ENCODE assay signal across 9 mouse cellular contexts in genomic region chr10:16994526-16994925, GRCm38 (mm10).
DNase-seq lines count a peak whose midpoint lies in the region; ATAC-seq lines count a peak whose summit lies in the region.
"Had no signal": no experiment of that assay in that cellular context is flagged by ENCODE, and none has a peak within 500 bp of the region (broad histone marks: within the 10 kb centered on the region; RNA-seq: fewer than 3 reads in every experiment).

No protein-coding gene starts in this region.

- no peaks in the 10 kb centered on the region for H3K9me3 ChIP-seq in heart, embryonic 15.5 days (replicated peaks)
- H3K9me3 ChIP-seq in limb, embryonic 10.5 days (replicated peaks), result no peaks in the 10 kb centered on the region
- H3K9me3 ChIP-seq in hindbrain, embryonic 13.5 days, result no peaks in the 10 kb centered on the region
- H3K9me3 ChIP-seq in intestine, embryonic 15.5 days, result no peaks in the 10 kb centered on the region
- H3K9me3 ChIP-seq: embryonic facial prominence, embryonic 15.5 days had no signal

- H3K36me3 ChIP-seq in heart, embryonic 15.5 days, result no peaks in the 10 kb centered on the region
- no peaks in the 10 kb centered on the region for H3K36me3 ChIP-seq in limb, embryonic 10.5 days
- H3K36me3 ChIP-seq in hindbrain, embryonic 13.5 days, result no peaks in the 10 kb centered on the region
- H3K36me3 ChIP-seq in intestine, embryonic 15.5 days, result no peaks in the 10 kb centered on the region
- H3K36me3 ChIP-seq: embryonic facial prominence, embryonic 15.5 days had no signal

- DNase-seq in adrenal gland, adult 2 months, result peak; percentile 50
- no peak for DNase-seq in adrenal gland, postnatal 4 days (ENCODE audit: low spot score in 2 of 2)
- no peak for DNase-seq in limb, embryonic 10.5 days (ENCODE audit: low spot score)

- 40% methylated on average over 6 of the region's 6 CpGs for WGBS in heart, embryonic 15.5 days
- 76% methylated on average over 6 of the region's 6 CpGs for WGBS in limb, embryonic 10.5 days
- 78% methylated on average over 6 of the region's 6 CpGs for WGBS in hindbrain, embryonic 13.5 days
- WGBS in intestine, embryonic 15.5 days, result 58% methylated on average over 6 of the region's 6 CpGs

- no peak overlapping the region for H3K9ac ChIP-seq in heart, embryonic 15.5 days
- H3K9ac ChIP-seq in hindbrain, embryonic 13.5 days, result no peak overlapping the region
- no peak overlapping the region for H3K9ac ChIP-seq in intestine, embryonic 15.5 days
- H3K9ac ChIP-seq: embryonic facial prominence, embryonic 15.5 days had no signal

- peak overlapping the region; percentile 2 for H3K4me2 ChIP-seq in heart, embryonic 15.5 days
- no peak overlapping the region for H3K4me2 ChIP-seq in hindbrain, embryonic 13.5 days
- H3K4me2 ChIP-seq in intestine, embryonic 15.5 days (replicated peaks), result no peak overlapping the region
- H3K4me2 ChIP-seq: embryonic facial prominence, embryonic 15.5 days had no signal

- H3K4me1 ChIP-seq in heart, embryonic 15.5 days (replicated peaks), result peaks cover 18% of the 10 kb centered on the region
- H3K4me1 ChIP-seq in limb, embryonic 10.5 days, result peaks cover 20% of the 10 kb centered on the region
- H3K4me1 ChIP-seq in hindbrain, embryonic 13.5 days (replicated peaks), result no peaks in the 10 kb centered on the region
- peaks cover 4% of the 10 kb centered on the region; the same call in 1 of the 2 replicates for H3K4me1 ChIP-seq in intestine, embryonic 15.5 days (replicated peaks)

- H3K27me3 ChIP-seq in heart, embryonic 15.5 days, result no peaks in the 10 kb centered on the region
- no peaks in the 10 kb centered on the region for H3K27me3 ChIP-seq in limb, embryonic 10.5 days (ENCODE audit: low read depth, poor library complexity, severe bottlenecking)
- H3K27me3 ChIP-seq in hindbrain, embryonic 13.5 days, result no peaks in the 10 kb centered on the region
- H3K27me3 ChIP-seq in intestine, embryonic 15.5 days (replicated peaks), result no peaks in the 10 kb centered on the region
- H3K27me3 ChIP-seq: embryonic facial prominence, embryonic 15.5 days had no signal

- peak; percentile 41; the same call in 1 of the 2 replicates for ATAC-seq in cerebellum, adult (ENCODE audit: insufficient number of reproducible peaks, low FRiP score, low TSS enrichment)
- ATAC-seq in heart, embryonic 15.5 days (replicated peaks; ENCODE audit: insufficient number of reproducible peaks, insufficient read depth, low FRiP score, low read depth), result no peak; the same call in 1 of the 2 replicates
- ATAC-seq in erythroid progenitor cell, adult 5-6 weeks (replicated peaks; ENCODE audit: low FRiP score, poor library complexity, severe bottlenecking), result no peak
- no peak for ATAC-seq in hindbrain, embryonic 13.5 days (ENCODE audit: low FRiP score)
- no peak for ATAC-seq in intestine, embryonic 15.5 days

- H3K4me3 ChIP-seq in heart, embryonic 15.5 days, result no peak overlapping the region
- no peak overlapping the region for H3K4me3 ChIP-seq in limb, embryonic 10.5 days
- no peak overlapping the region for H3K4me3 ChIP-seq in hindbrain, embryonic 13.5 days
- H3K4me3 ChIP-seq in intestine, embryonic 15.5 days (replicated peaks), result no peak overlapping the region
- H3K4me3 ChIP-seq: embryonic facial prominence, embryonic 15.5 days had no signal

- H3K27ac ChIP-seq in heart, embryonic 15.5 days, result peak overlapping the region; percentile 86
- peak overlapping the region; percentile 25; the same call in 1 of the 2 replicates for H3K27ac ChIP-seq in limb, embryonic 10.5 days
- no peak overlapping the region for H3K27ac ChIP-seq in hindbrain, embryonic 13.5 days
- H3K27ac ChIP-seq in intestine, embryonic 15.5 days, result no peak overlapping the region
- H3K27ac ChIP-seq: embryonic facial prominence, embryonic 15.5 days had no signal

Comparison
In these comparisons a context has a peak if more than half of its experiments do, and no peak if none do; other contexts are left out.
1. H3K27ac ChIP-seq: peak in heart, embryonic 15.5 days (single experiment) and limb, embryonic 10.5 days (single experiment); none in hindbrain, embryonic 13.5 days (single experiment) and intestine, embryonic 15.5 days (single experiment).